Mouse (Mus musculus) frontal cortex, postnatal 14 days (tissue): ENCODE measurements around the gene Nupl2.

Source experiments
- DNase-seq, 2 experiments: peaks; one replicate each; pipeline ENCODE4 v3.0.0; 2022; ENCODE audit warnings: low spot score in 2 of 2

Gene Nupl2

GRCm38 (mm10) chr5:24208505-24208904 is 43.7 kb downstream of the Nupl2 start:
- no peak for DNase-seq

DNA sequence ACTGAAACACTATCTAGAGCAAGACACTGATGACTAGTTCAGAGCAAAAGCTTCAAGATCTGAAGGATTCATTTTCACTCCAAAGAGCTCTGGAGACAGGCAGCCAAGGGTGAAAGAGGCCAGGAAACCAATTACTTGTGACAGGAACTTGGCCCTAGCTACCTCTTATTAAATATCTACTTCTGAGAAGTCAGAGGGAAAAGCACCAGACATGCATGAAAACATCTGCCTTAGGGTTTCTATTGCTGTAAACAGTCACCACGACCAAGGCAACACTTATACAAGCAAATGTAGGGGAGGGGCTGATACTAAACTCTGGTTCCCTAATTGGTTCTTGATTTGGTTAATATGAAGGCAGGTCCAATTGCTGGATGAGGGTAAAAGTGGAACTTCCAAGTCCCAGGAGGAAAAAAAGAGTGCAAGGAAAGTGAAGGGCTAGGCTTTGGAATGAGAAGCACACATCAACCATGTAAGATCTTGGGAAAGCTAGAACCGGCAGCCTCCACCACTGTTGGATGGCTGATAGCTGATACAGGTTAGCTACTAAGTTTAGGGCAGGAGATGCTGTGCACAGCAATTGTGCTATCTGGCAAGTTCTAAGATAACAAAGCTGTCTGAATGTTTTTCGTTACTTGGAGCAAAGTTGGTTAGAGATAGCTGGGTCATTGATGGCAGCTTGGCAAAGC is 49.2 kb downstream of the Nupl2 start:
- DNase-seq, result no peak

GRCm38 (mm10) chr5:24214547-24214878 is 49.8 kb downstream of the Nupl2 start:
- DNase-seq, result no peak

DNA sequence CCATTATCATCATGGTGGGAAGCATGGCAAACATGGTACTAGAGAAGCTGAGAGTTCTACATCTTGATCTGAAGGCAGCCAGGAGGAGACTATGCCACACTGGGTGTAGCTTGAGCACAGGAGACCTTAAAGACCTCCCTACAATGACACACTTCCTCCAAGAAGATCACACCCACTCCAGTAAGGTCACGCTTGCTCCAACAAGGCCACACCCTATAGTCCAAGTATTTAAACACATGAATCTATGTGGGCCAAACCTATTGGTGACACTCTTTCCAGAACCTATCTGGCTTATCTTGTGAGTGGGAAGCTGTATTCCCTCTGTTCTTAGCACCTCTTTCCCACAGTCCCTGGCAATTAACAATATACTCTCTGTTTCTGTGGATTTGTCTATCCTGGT is 50.1 kb downstream of the Nupl2 start:
- DNase-seq, result no peak
